Mouse (Mus musculus): Measurements from ENCODE around the gene Itpripl1. TPM values are rescaled to one million over a fixed set of nuclear protein-coding genes. Genes with fewer than 3 reads are reported as not detected.
"Not testable (repeated sequence)": the region's sequence is repeated elsewhere in the genome, so short reads cannot be mapped to it uniquely, and the experiment has no call there.

Itpripl1 gene
- 23.3 and 24.0 TPM in 2 replicates for polyA plus RNA-seq (2015; fragmentation: Nextera tagmentation; extraction: Ambion mirVana)

DNA sequence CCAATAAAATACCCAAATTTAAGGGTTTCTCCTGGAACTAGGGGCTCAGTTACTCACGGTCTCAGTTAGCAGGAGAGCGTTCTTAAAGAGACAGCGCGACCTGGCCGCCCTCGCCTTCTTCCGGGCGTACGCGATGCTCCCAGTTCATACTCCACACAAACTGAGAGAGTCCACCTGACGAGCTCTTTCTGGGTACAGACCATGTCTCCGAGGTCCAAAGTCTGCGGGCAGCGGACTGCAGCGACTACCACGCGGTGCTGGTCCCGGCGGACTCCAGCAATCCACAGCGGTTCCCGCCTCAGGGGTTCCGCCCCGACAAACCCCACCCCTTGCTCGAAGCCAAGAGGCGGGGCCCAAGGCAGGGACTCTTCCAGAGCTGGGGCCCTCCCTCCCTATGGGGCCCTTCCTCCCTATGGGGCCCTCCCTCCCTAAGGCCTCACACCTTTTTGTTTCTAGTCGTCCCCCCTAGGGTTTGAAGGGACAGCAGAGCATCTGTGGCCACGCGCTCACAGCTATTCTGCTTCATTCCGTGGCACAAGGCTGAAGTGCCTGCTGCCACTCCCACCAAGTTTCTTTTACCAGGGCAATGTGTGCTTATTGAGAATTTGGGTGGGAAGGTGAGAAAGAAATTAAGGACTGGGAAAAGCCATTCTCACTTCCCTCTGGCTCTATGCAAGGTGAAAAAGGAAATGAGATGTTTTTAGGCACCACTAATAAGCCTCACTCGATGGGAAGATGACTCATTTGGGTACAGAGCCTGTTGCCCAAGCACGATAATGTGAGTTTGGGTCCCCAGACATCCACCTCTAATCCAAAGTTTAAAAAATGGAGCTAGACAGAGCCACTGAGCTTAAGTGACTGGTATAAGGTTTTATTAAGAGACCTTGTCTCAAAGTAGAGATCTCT lies at the start of gene Itpripl1:
Gene Itpripl1, minus strand, starts transcription at position 285 of the 906 bp plus-strand sequence.
- Histone ChIP-seq H3K4me1 (replicated peaks) (peaks cover 66% of the 10 kb centered on the region), H3K27ac (replicated peaks) (peak within 1 kb of the TSS; percentile 77), H3K27me3 (no peaks in the 10 kb centered on the region), H3K4me3 (replicated peaks) (peak within 1 kb of the TSS; percentile 78), H3K36me3 (replicated peaks) (peaks cover 33% of the 10 kb centered on the region), H3K9me3 (replicated peaks) (no peaks in the 10 kb centered on the region), H3K9ac (peak within 1 kb of the TSS; percentile 77), H3K4me2 (peak within 1 kb of the TSS; percentile 95)
- WGBS (ENCODE audit: insufficient replicate concordance): 2% methylated on average over 31 of the region's 31 CpGs
- ATAC-seq (ENCODE audit: insufficient read depth): peak; percentile 97

DNA sequence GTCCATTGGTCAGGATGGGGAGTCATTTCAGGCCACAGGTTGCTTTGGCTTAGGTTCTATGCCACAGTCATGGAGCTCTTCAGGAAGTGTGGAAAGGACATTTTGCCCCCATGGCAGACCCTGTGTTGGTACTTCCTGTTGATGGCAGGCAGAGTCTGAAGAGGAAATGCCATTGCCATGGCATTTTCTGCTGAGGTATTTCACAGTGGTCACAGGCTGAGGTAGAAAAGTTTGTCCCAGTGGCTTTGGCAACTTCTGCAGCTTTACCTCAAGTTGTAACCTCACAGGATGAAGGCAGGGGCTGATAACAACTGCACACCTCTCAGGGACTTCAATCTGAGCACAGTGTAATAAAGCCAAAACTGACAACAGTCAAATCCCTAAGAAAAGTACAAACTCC lies 46.3 kb upstream of the Itpripl1 start:
- Histone ChIP-seq H3K9me3 (replicated peaks) (no peaks in the 10 kb centered on the region), H3K27me3 (peaks cover 7% of the 10 kb centered on the region; the same call in 1 of the 2 replicates), H3K27ac (replicated peaks) (no peak overlapping the region), H3K4me2 (no peak overlapping the region), H3K36me3 (replicated peaks) (no peaks in the 10 kb centered on the region), H3K9ac (no peak overlapping the region), H3K4me3 (replicated peaks) (no peak overlapping the region), H3K4me1 (replicated peaks) (no peaks in the 10 kb centered on the region)
- no peak for ATAC-seq (ENCODE audit: insufficient read depth)

DNA sequence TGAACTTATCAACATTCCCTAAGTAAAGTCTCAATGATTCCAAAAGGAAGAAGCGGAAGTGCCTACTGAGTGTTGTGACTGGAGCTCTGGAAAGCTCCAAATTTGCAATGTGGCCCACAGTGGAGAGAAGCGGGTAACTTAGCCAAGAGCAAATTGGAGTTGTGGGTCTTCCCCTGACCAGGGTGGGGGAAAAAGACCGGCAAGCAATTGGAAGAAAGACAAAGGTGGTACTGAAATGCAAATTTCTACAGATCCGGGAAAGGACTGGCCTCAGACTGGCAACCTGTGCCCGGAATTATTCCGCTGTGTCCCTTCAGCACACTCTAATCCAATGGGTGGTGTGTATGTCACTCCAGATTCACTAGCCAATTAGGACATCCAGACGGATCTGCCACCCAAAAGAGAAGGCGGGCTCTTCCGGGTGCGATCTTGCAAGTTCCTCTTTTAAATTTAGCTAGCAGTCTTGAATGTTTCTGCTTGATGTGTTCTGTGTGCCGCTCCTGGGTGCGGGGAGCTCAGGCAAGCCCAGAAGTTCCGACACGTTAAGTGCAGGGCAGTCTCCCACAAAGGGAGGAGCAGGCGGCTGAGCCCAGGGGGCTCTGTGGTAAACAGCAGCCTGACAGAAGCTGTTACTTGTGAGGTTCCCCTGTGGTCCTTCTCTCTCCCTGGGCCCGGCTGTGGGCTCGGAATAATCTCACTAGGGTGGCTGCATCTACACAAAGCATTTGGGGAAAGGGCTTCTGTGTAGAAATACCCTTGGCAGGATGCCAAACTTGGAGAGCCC lies 39.5 kb upstream of the Itpripl1 start:
- H3K9ac ChIP-seq: peak overlapping the region; percentile 74
- H3K27ac ChIP-seq (replicated peaks): peak overlapping the region; percentile 78
- 3% methylated on average over 17 of the region's 17 CpGs for WGBS (ENCODE audit: insufficient replicate concordance)
- H3K9me3 ChIP-seq (replicated peaks): no peaks in the 10 kb centered on the region
- no peaks in the 10 kb centered on the region for H3K36me3 ChIP-seq (replicated peaks)
- peak; percentile 100 for ATAC-seq (ENCODE audit: insufficient read depth)
- peak overlapping the region; percentile 82 for H3K4me2 ChIP-seq
- peak overlapping the region; percentile 65 for H3K4me3 ChIP-seq (replicated peaks)
- peaks cover 2% of the 10 kb centered on the region; the same call in 1 of the 2 replicates for H3K27me3 ChIP-seq
- peaks cover 8% of the 10 kb centered on the region for H3K4me1 ChIP-seq (replicated peaks)

DNA sequence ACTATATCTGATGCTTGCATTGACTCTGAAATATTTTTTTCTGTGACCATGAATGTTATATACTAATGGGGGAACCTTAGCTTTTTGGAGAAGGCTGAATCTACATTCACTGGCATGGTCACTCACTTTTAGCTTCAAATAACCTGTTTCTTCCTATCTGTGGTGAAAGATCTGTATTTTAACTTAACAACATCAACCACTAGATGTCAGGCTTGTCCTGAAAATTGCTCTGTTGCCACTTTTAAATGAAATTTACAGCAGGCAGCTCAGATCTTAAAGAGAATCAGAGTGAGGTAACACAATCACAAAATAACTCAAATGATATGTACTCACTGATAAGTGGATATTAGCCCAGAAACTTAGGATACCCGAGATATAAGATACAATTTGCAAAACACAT lies 23.0 kb upstream of the Itpripl1 start:
- H3K36me3 ChIP-seq (replicated peaks); H3K4me3 ChIP-seq (replicated peaks); H3K4me1 ChIP-seq (replicated peaks); H3K27ac ChIP-seq (replicated peaks); H3K4me2 ChIP-seq; H3K9me3 ChIP-seq (replicated peaks); ATAC-seq (ENCODE audit: insufficient read depth); H3K9ac ChIP-seq: not testable (repeated sequence)
- H3K27me3 ChIP-seq: peaks cover 18% of the 10 kb centered on the region
- WGBS (ENCODE audit: insufficient replicate concordance): 9% methylated on average over 1 of the region's 1 CpGs

DNA sequence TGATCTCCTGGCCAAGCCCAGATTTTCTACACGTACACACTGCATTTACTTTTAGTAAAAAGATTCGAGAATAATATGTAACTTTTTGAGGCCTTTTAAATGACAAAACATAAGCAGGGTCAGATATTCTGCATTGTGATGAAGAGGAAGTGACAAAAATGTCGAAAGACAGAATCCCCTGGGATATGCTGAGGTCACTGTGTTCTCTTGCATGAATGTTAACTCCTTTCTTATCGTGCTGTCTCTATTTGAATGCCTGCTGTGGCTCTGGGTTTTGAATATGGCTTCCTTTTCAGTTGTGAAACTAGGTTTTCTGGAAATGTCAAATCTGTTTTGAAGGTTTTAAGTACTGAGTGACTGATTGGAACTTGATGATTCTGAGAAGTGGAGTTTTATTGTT lies 22.4 kb upstream of the Itpripl1 start:
- Histone ChIP-seq H3K27ac (replicated peaks) (no peak overlapping the region), H3K9ac (no peak overlapping the region), H3K9me3 (replicated peaks) (no peaks in the 10 kb centered on the region), H3K4me1 (replicated peaks) (no peaks in the 10 kb centered on the region), H3K4me3 (replicated peaks) (no peak overlapping the region), H3K4me2 (no peak overlapping the region), H3K36me3 (replicated peaks) (no peaks in the 10 kb centered on the region), H3K27me3 (peaks cover 18% of the 10 kb centered on the region)
- WGBS (ENCODE audit: insufficient replicate concordance): 42% methylated on average over 4 of the region's 4 CpGs
- ATAC-seq (ENCODE audit: insufficient read depth): no peak

DNA sequence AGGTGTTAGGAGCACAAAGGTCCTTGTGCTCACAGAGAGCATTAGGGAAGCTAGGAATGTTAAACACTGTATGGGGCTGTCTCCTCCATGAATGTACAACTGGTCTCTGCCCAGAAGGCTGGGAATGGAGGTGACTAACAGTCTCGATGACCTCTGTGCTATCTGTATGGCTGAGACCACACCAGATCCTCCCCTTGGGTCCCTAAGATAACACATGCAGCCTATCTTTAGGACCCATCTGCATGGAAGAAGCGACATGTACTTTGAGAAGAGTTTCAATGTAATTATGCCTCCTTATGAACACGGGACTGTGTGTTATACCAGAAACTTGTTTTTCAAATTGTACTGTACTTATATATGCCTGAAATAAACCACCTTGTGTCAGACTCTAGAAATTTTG lies 2.5 kb upstream of the Itpripl1 start:
- 23% methylated on average over 3 of the region's 3 CpGs for WGBS (ENCODE audit: insufficient replicate concordance)

DNA sequence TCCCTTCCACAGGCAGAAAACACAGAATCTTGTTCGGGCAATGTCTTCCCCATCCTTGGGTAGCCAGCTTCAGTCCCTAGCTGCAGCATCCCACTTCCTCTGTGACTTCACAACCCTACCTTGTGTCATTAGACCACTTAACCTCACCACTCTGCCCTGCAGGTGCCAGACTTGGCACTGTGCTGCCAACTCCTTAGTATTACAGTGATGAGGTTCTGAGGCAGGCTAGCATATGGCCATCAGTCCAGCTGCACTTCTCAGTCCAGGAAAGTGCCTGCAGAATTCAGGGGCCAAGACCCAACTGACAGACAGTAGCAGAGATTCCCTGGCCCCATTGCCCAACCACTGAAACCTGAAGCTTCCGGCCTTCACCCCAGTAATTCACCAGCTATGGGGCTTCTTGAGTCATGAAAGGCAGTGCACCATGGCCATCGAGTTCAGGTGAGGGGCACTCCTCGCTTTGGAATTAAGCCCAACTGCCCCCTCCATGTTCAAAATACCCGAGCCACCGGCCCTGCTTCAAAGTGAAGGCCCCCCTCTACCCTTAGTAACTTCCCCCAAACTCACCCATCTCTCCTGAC lies 575 bp downstream of the Itpripl1 start:
- 7% methylated on average over 6 of the region's 6 CpGs for WGBS (ENCODE audit: insufficient replicate concordance)
- H3K36me3 ChIP-seq (replicated peaks): peaks cover 36% of the 10 kb centered on the region
- no peak; the same call in 1 of the 2 replicates for ATAC-seq (ENCODE audit: insufficient read depth)
- H3K4me1 ChIP-seq (replicated peaks): peaks cover 72% of the 10 kb centered on the region
- H3K4me2 ChIP-seq: peak overlapping the region; percentile 95
- H3K27ac ChIP-seq (replicated peaks): peak overlapping the region; percentile 74
- H3K9me3 ChIP-seq (replicated peaks): no peaks in the 10 kb centered on the region
- peak overlapping the region; percentile 77 for H3K9ac ChIP-seq
- peak overlapping the region; percentile 78 for H3K4me3 ChIP-seq (replicated peaks)
- H3K27me3 ChIP-seq: no peaks in the 10 kb centered on the region

More for the DNA sequence above, 2.5 kb upstream of the Itpripl1 start:
- H3K27me3 ChIP-seq: no peaks in the 10 kb centered on the region
- peak; percentile 35 for ATAC-seq (ENCODE audit: insufficient read depth)
- H3K4me3 ChIP-seq (replicated peaks): no peak overlapping the region
- peak overlapping the region; percentile 15; the same call in 1 of the 2 replicates for H3K9ac ChIP-seq
- peaks cover 57% of the 10 kb centered on the region for H3K4me1 ChIP-seq (replicated peaks)
- H3K4me2 ChIP-seq: peak overlapping the region; percentile 27
- peak overlapping the region; percentile 71 for H3K27ac ChIP-seq (replicated peaks)
- H3K9me3 ChIP-seq (replicated peaks): no peaks in the 10 kb centered on the region
- peaks cover 13% of the 10 kb centered on the region for H3K36me3 ChIP-seq (replicated peaks)

DNA sequence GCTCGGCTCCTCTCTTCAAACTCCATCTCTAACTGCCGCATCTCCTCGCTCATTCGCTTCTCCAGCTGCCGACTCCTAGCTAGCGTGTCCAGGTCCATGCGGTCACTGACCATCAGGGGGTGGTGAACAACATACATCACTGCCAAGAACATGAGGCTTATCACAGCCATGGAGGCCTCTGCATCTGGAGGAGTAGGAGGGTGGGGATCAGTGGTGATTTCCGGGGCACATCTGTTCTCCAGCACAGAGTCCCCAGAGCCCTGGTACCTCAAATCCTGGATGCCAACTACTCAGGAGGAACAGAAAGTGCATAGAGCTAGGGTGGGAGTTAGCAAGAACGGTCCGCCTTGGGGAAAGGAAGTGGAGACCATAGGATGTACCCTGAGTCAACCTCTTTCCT lies 1.2 kb downstream of the Itpripl1 start:
- peaks cover 36% of the 10 kb centered on the region for H3K36me3 ChIP-seq (replicated peaks)
- WGBS (ENCODE audit: insufficient replicate concordance): 57% methylated on average over 10 of the region's 10 CpGs
- H3K4me1 ChIP-seq (replicated peaks): peaks cover 79% of the 10 kb centered on the region
- no peaks in the 10 kb centered on the region for H3K9me3 ChIP-seq (replicated peaks)
- no peak for ATAC-seq (ENCODE audit: insufficient read depth)
- peak overlapping the region; percentile 77 for H3K9ac ChIP-seq
- H3K4me2 ChIP-seq: peak overlapping the region; percentile 95
- peak overlapping the region; percentile 78 for H3K4me3 ChIP-seq (replicated peaks)
- peak overlapping the region; percentile 74 for H3K27ac ChIP-seq (replicated peaks)
- no peaks in the 10 kb centered on the region for H3K27me3 ChIP-seq

DNA sequence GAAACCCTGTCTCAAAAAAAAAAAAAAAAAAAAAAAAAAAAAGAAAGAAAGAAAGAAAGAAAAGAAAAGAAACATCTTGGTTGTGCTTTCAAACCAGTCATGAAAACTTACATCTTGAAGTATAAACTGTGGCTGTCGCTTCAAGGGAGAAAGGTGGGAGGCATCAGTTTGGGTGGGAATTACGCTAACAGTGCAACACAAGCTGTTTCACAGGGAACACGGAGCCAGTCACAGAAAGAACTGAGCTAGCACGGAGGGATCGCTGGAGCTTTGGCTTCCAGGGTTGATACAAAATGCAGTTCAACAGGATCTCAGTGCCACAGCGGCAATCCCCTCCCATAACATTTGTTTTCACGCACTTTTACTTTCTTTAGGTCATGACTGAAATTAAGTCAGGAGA lies 3.2 kb downstream of the Itpripl1 start:
- peaks cover 36% of the 10 kb centered on the region for H3K36me3 ChIP-seq (replicated peaks)
- no peak overlapping the region for H3K4me2 ChIP-seq
- no peaks in the 10 kb centered on the region for H3K9me3 ChIP-seq (replicated peaks)
- ATAC-seq (ENCODE audit: insufficient read depth): no peak
- H3K4me1 ChIP-seq (replicated peaks): peaks cover 77% of the 10 kb centered on the region
- H3K9ac ChIP-seq: no peak overlapping the region
- H3K27me3 ChIP-seq: no peaks in the 10 kb centered on the region
- 94% methylated on average over 7 of the region's 7 CpGs for WGBS (ENCODE audit: insufficient replicate concordance)
- no peak overlapping the region for H3K27ac ChIP-seq (replicated peaks)
- no peak overlapping the region for H3K4me3 ChIP-seq (replicated peaks)

DNA sequence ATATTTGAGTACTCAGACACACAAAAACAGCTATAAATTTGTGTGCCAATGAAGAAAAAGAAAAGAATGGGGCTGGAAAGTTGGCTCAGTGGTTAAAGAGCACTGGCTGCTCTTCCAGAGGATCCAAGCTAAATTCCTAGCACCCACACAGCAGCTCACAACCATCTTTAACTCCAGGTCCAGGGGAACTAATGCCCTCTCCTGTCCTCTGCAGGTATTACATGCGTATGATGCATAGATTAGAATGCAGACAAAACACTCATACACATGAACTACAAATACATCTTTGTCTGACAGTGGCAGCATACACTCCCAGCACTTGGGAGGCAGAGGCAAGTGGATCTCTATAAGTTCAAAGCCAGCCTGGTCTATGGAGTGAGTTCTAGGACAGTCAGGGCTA lies 3.6 kb downstream of the Itpripl1 start:
- no peak overlapping the region for H3K9ac ChIP-seq
- peaks cover 36% of the 10 kb centered on the region for H3K36me3 ChIP-seq (replicated peaks)
- ATAC-seq (ENCODE audit: insufficient read depth): no peak
- peaks cover 76% of the 10 kb centered on the region for H3K4me1 ChIP-seq (replicated peaks)
- H3K27me3 ChIP-seq: no peaks in the 10 kb centered on the region
- no peak overlapping the region for H3K4me2 ChIP-seq
- H3K27ac ChIP-seq (replicated peaks): no peak overlapping the region
- H3K9me3 ChIP-seq (replicated peaks): no peaks in the 10 kb centered on the region
- WGBS (ENCODE audit: insufficient replicate concordance): 84% methylated on average over 1 of the region's 1 CpGs
- no peak overlapping the region for H3K4me3 ChIP-seq (replicated peaks)

DNA sequence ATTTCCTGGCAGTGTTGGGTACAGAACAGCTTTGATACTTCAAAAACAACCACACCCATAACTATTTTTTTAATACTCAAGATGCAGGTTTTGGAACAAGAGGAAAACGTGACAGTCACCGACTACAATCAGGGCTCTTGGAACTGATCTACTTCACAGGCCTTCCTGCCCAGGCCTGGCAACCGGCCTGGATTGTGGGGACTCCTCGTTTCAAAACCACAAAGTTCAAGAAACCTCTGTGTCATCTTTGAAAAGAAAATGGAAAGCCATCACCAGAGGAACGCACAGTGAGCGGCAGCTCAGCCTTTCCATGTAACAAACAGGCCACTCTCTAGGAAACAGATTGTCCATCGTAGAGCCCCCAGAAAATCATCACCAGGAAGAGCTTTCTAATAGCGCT lies 4.1 kb downstream of the Itpripl1 start:
- H3K27me3 ChIP-seq: no peaks in the 10 kb centered on the region
- no peak overlapping the region for H3K4me2 ChIP-seq
- no peak for ATAC-seq (ENCODE audit: insufficient read depth)
- no peaks in the 10 kb centered on the region for H3K9me3 ChIP-seq (replicated peaks)
- H3K27ac ChIP-seq (replicated peaks): no peak overlapping the region
- no peak overlapping the region for H3K9ac ChIP-seq
- peaks cover 36% of the 10 kb centered on the region for H3K36me3 ChIP-seq (replicated peaks)
- no peak overlapping the region for H3K4me3 ChIP-seq (replicated peaks)
- H3K4me1 ChIP-seq (replicated peaks): peaks cover 76% of the 10 kb centered on the region
- WGBS (ENCODE audit: insufficient replicate concordance): 83% methylated on average over 8 of the region's 8 CpGs

Measured in liver, embryonic 15.5 days (tissue).